Mouse (Mus musculus) right cerebral cortex, postnatal 36 days (tissue): ENCODE measurements around the gene Rnaseh2a.

Experiments
- DNase-seq, 2 experiments: peaks; one replicate each; pipeline ENCODE4 v3.0.0; 2022; ENCODE audit warnings: low spot score in 2 of 2, mixed read lengths in 1 of 2

Rnaseh2a gene

GRCm38 (mm10) chr8:84969241-84970134 lies at the start of gene Rnaseh2a, which contains the start of the genes Gm49661 and Prdx2:
Gene Rnaseh2a (minus strand): TSS chr8:84969767.
Gene Gm49661 (minus strand): TSS chr8:84969433.
Gene Prdx2 (plus strand): TSS chr8:84969587.
- DNase-seq: peak in 1 of 2 experiments; percentile 64

- DNase-seq: no peak
These were observed 47.6 kb upstream of the Rnaseh2a start for GRCm38 (mm10) chr8:85017209-85017608.

GRCm38 (mm10) chr8:85016724-85017123 lies 47.2 kb upstream of the Rnaseh2a start:
- DNase-seq: no peak

GRCm38 (mm10) chr8:85014431-85014830 lies 44.9 kb upstream of the Rnaseh2a start, which contains the start of gene Best2:
Gene Best2 (minus strand): TSS chr8:85014531.
- DNase-seq: no peak

GRCm38 (mm10) chr8:85013230-85013840 lies 43.8 kb upstream of the Rnaseh2a start:
- DNase-seq: peak; percentile 66 to 67

- DNase-seq: no peak
These were observed 41.7 kb upstream of the Rnaseh2a start for GRCm38 (mm10) chr8:85011242-85011641.

- DNase-seq: no peak
These were observed 38.1 kb upstream of the Rnaseh2a start for GRCm38 (mm10) chr8:85007686-85008085.

- peak; percentile 85 to 89 for DNase-seq
These were observed 28.2 kb upstream of the Rnaseh2a start for GRCm38 (mm10) chr8:84997649-84998295.

- no peak for DNase-seq
These were observed 27.4 kb upstream of the Rnaseh2a start for GRCm38 (mm10) chr8:84996978-84997377.

- no peak for DNase-seq
These were observed 26.1 kb upstream of the Rnaseh2a start for GRCm38 (mm10) chr8:84995680-84996079.

- DNase-seq: no peak
These were observed 24.8 kb upstream of the Rnaseh2a start for GRCm38 (mm10) chr8:84994375-84994774.

GRCm38 (mm10) chr8:84990836-84991235 lies 21.3 kb upstream of the Rnaseh2a start:
- DNase-seq: no peak

GRCm38 (mm10) chr8:84990349-84990748 lies 20.8 kb upstream of the Rnaseh2a start, which contains the start of gene Hook2:
Gene Hook2 (plus strand): TSS chr8:84990603.
- peak; percentile 95 to 96 for DNase-seq

GRCm38 (mm10) chr8:84989810-84990209 lies 20.2 kb upstream of the Rnaseh2a start:
- peak; percentile 74 to 77 for DNase-seq

GRCm38 (mm10) chr8:84989311-84989731 lies 19.8 kb upstream of the Rnaseh2a start:
- no peak for DNase-seq

GRCm38 (mm10) chr8:84987903-84988302 lies 18.3 kb upstream of the Rnaseh2a start:
- no peak for DNase-seq

- DNase-seq: no peak
These were observed 17.8 kb upstream of the Rnaseh2a start for GRCm38 (mm10) chr8:84987388-84987787.

GRCm38 (mm10) chr8:84986379-84986945 lies 16.9 kb upstream of the Rnaseh2a start:
- DNase-seq: no peak

GRCm38 (mm10) chr8:84985684-84986378 lies 16.3 kb upstream of the Rnaseh2a start:
- peak; percentile 95 to 96 for DNase-seq

- DNase-seq: no peak
These were observed 15.6 kb upstream of the Rnaseh2a start for GRCm38 (mm10) chr8:84985049-84985683.
